Mouse (Mus musculus) central nervous system, embryonic 18 days (tissue): Measurements from ENCODE around the gene Gm10715. TPM values are rescaled to one million over a fixed set of nuclear protein-coding genes. Genes with fewer than 3 reads are reported as not detected.

Source experiments
- polyA plus RNA-seq: library from polyadenylated mRNA; depleted of rRNA; stranded (reverse); fragments of >200 nt; gene quantifications from 2 replicates; pipeline ENCODE4 v1.2.3, GENCODE M21; 2012; rRNA removed

Gene Gm10715
- not detected in 2 replicates for polyA plus RNA-seq

GRCm38 (mm10) chr9:3036577-3036976 is at the start of gene Gm10715:
Gene Gm10715 (plus strand): TSS chr9:3036877.

GRCm38 (mm10) chr9:3000445-3000972 is 36.2 kb upstream of the Gm10715 start, which contains the start of gene Gm10722:
Gene Gm10722 (plus strand): TSS chr9:3000922.

GRCm38 (mm10) chr9:3002794-3003396 is 33.8 kb upstream of the Gm10715 start, which contains the start of gene Gm11168:
Gene Gm11168 (plus strand): TSS chr9:3003346.

GRCm38 (mm10) chr9:3012733-3013279 is 23.9 kb upstream of the Gm10715 start, which contains the start of gene Gm10721:
Gene Gm10721 (plus strand): TSS chr9:3013140.

GRCm38 (mm10) chr9:3015354-3015753 is 21.3 kb upstream of the Gm10715 start, which contains the start of gene Gm10720:
Gene Gm10720 (plus strand): TSS chr9:3015654.

GRCm38 (mm10) chr9:3017108-3017507 is 19.6 kb upstream of the Gm10715 start, which contains the start of gene Gm10719:
Gene Gm10719 (plus strand): TSS chr9:3017408.

GRCm38 (mm10) chr9:3023312-3023984 is 13.2 kb upstream of the Gm10715 start, which contains the start of gene Gm10718:
Gene Gm10718 (plus strand): TSS chr9:3023547.

GRCm38 (mm10) chr9:3024912-3025467 is 11.7 kb upstream of the Gm10715 start, which contains the start of gene Gm10717:
Gene Gm10717 (plus strand): TSS chr9:3025417.

GRCm38 (mm10) chr9:3034299-3034698 is 2.4 kb upstream of the Gm10715 start, which contains the start of gene Gm17535:
Gene Gm17535 (plus strand): TSS chr9:3034599.

Other genes starting within 250 kb of the Gm10715 start
- gene Gm10722, start 36.0 kb upstream of the Gm10715 start, polyA plus RNA-seq: not detected in 2 replicates
- not detected in 2 replicates for gene Gm11168, start 33.5 kb upstream of the Gm10715 start, polyA plus RNA-seq
- gene Gm10721, start 23.7 kb upstream of the Gm10715 start, polyA plus RNA-seq: not detected in 2 replicates
- not detected in 2 replicates for gene Gm10720, start 21.2 kb upstream of the Gm10715 start, polyA plus RNA-seq
- gene Gm10719, start 19.5 kb upstream of the Gm10715 start, polyA plus RNA-seq: 0.12 TPM in 1 of 2 replicates, not detected in the other
- gene Gm10718, start 13.3 kb upstream of the Gm10715 start, polyA plus RNA-seq: 0.26 TPM in 1 of 2 replicates, not detected in the other
- gene Gm10717, start 11.5 kb upstream of the Gm10715 start, polyA plus RNA-seq: not detected in 2 replicates
- gene Gm17535, start 2.3 kb upstream of the Gm10715 start, polyA plus RNA-seq: not detected in 2 replicates